Mouse (Mus musculus): Measurements from ENCODE around the gene Chd9.

Chd9 gene

GRCm38 (mm10) chr8:90837440-90837839, 9.3 kb downstream of the Chd9 start:
- DNase-seq (ENCODE audit: low read depth, low spot score): no peak

GRCm38 (mm10) chr8:90839725-90840714, 11.9 kb downstream of the Chd9 start:
- no peak for DNase-seq (ENCODE audit: low read depth, low spot score)

GRCm38 (mm10) chr8:90841321-90841720, 13.2 kb downstream of the Chd9 start:
- no peak for DNase-seq (ENCODE audit: low read depth, low spot score)

GRCm38 (mm10) chr8:90843127-90843526, 15.0 kb downstream of the Chd9 start:
- no peak for DNase-seq (ENCODE audit: low read depth, low spot score)

- DNase-seq (ENCODE audit: low read depth, low spot score): no peak
Observed at GRCm38 (mm10) chr8:90844179-90844967, 16.2 kb downstream of the Chd9 start.

GRCm38 (mm10) chr8:90847980-90848379, 19.8 kb downstream of the Chd9 start:
- no peak for DNase-seq (ENCODE audit: low read depth, low spot score)

GRCm38 (mm10) chr8:90849462-90850050, 21.4 kb downstream of the Chd9 start:
- no peak for DNase-seq (ENCODE audit: low read depth, low spot score)

GRCm38 (mm10) chr8:90851544-90851943, 23.4 kb downstream of the Chd9 start:
- no peak for DNase-seq (ENCODE audit: low read depth, low spot score)

GRCm38 (mm10) chr8:90853971-90854670, 26.0 kb downstream of the Chd9 start:
- DNase-seq (ENCODE audit: low read depth, low spot score): no peak

- DNase-seq (ENCODE audit: low read depth, low spot score): no peak
Observed at GRCm38 (mm10) chr8:90854671-90855161, 26.6 kb downstream of the Chd9 start.

- no peak for DNase-seq (ENCODE audit: low read depth, low spot score)
Observed at GRCm38 (mm10) chr8:90856171-90856570, 28.0 kb downstream of the Chd9 start.

GRCm38 (mm10) chr8:90856952-90857351, 28.8 kb downstream of the Chd9 start:
- DNase-seq (ENCODE audit: low read depth, low spot score): no peak

- DNase-seq (ENCODE audit: low read depth, low spot score): no peak
Observed at GRCm38 (mm10) chr8:90858071-90858470, 29.9 kb downstream of the Chd9 start.

- DNase-seq (ENCODE audit: low read depth, low spot score): no peak
Observed at GRCm38 (mm10) chr8:90861266-90861944, 33.3 kb downstream of the Chd9 start.

GRCm38 (mm10) chr8:90862038-90862437, 33.9 kb downstream of the Chd9 start:
- DNase-seq (ENCODE audit: low read depth, low spot score): no peak

- no peak for DNase-seq (ENCODE audit: low read depth, low spot score)
Observed at GRCm38 (mm10) chr8:90867061-90867460, 38.9 kb downstream of the Chd9 start.

GRCm38 (mm10) chr8:90867911-90868310, 39.8 kb downstream of the Chd9 start:
- DNase-seq (ENCODE audit: low read depth, low spot score): no peak

GRCm38 (mm10) chr8:90868334-90868733, 40.2 kb downstream of the Chd9 start:
- no peak for DNase-seq (ENCODE audit: low read depth, low spot score)

- no peak for DNase-seq (ENCODE audit: low read depth, low spot score)
Observed at GRCm38 (mm10) chr8:90869071-90869919, 41.1 kb downstream of the Chd9 start.

All from retina, postnatal 7 days (tissue).